Mouse (Mus musculus) spleen, adult 2 months (tissue): ENCODE measurements around the gene Hsph1.

Experiments used
- CTCF ChIP-seq: fragments of 200-500 bp; IDR thresholded peaks from 2 replicates; pipeline ENCODE4 v1.5.1; 2011; ENCODE audit warnings: mild to moderate bottlenecking, inconsistent platforms; ENCODE audit not compliant: insufficient read depth, insufficient read length, insufficient replicate concordance; ENCODE audit errors: extremely low read depth
- POLR2A ChIP-seq: fragments of 200-500 bp; IDR thresholded peaks from 2 replicates; pipeline ENCODE4 v1.6.1; 2011; ENCODE audit warnings: low read depth, low read length, inconsistent platforms

- no peak for TF ChIP-seq CTCF
- TF ChIP-seq POLR2A: no peak
These were observed 26.8 kb upstream of the Hsph1 start for GRCm38 (mm10) chr5:149662980-149663379.
